Mouse (Mus musculus): Measurements from ENCODE around the gene Smim4.

The Smim4 gene

GRCm38 (mm10) chr14:31128826-31129219, at the start of gene Smim4:
Gene Smim4 (minus strand): TSS chr14:31128956.
- peak; percentile 97 to 99 for DNase-seq

- DNase-seq = no peak
Observed at GRCm38 (mm10) chr14:31177715-31178114, 49.0 kb upstream of the Smim4 start.

- no peak for DNase-seq
Observed at GRCm38 (mm10) chr14:31177287-31177686, 48.5 kb upstream of the Smim4 start.

GRCm38 (mm10) chr14:31173537-31173936, 44.8 kb upstream of the Smim4 start:
- DNase-seq = no peak

- no peak for DNase-seq
Observed at GRCm38 (mm10) chr14:31172781-31173455, 44.2 kb upstream of the Smim4 start.

- no peak for DNase-seq
Observed at GRCm38 (mm10) chr14:31171821-31172220, 43.1 kb upstream of the Smim4 start.

GRCm38 (mm10) chr14:31171386-31171785, 42.6 kb upstream of the Smim4 start:
- DNase-seq = no peak

- DNase-seq = no peak
Observed at GRCm38 (mm10) chr14:31170963-31171362, 42.2 kb upstream of the Smim4 start.

- DNase-seq = no peak
Observed at GRCm38 (mm10) chr14:31169508-31169907, 40.8 kb upstream of the Smim4 start.

- DNase-seq = no peak
Observed at GRCm38 (mm10) chr14:31168425-31168824, 39.7 kb upstream of the Smim4 start, which contains the start of gene Stab1. Gene Stab1 (minus strand): TSS chr14:31168641.

- DNase-seq = no peak
Observed at GRCm38 (mm10) chr14:31166827-31167226, 38.1 kb upstream of the Smim4 start.

- no peak for DNase-seq
Observed at GRCm38 (mm10) chr14:31165991-31166630, 37.4 kb upstream of the Smim4 start.

GRCm38 (mm10) chr14:31165458-31165857, 36.7 kb upstream of the Smim4 start:
- no peak for DNase-seq

GRCm38 (mm10) chr14:31165010-31165409, 36.3 kb upstream of the Smim4 start:
- no peak for DNase-seq

GRCm38 (mm10) chr14:31164067-31164466, 35.3 kb upstream of the Smim4 start:
- no peak for DNase-seq

GRCm38 (mm10) chr14:31161638-31162037, 32.9 kb upstream of the Smim4 start:
- no peak for DNase-seq

GRCm38 (mm10) chr14:31161191-31161590, 32.4 kb upstream of the Smim4 start:
- DNase-seq = no peak

- DNase-seq = no peak
Observed at GRCm38 (mm10) chr14:31160196-31161150, 31.7 kb upstream of the Smim4 start.

GRCm38 (mm10) chr14:31145694-31146093, 16.9 kb upstream of the Smim4 start:
- no peak for DNase-seq

GRCm38 (mm10) chr14:31141011-31141410, 12.3 kb upstream of the Smim4 start:
- DNase-seq = no peak

GRCm38 (mm10) chr14:31140141-31140540, 11.4 kb upstream of the Smim4 start:
- DNase-seq = no peak

GRCm38 (mm10) chr14:31139666-31140065, 10.9 kb upstream of the Smim4 start:
- DNase-seq = no peak

GRCm38 (mm10) chr14:31138897-31139429, 10.2 kb upstream of the Smim4 start:
- no peak for DNase-seq

Measured in thymus, postnatal 36 days (tissue).